Mouse (Mus musculus): ENCODE data around the gene Sav1.

Gene Sav1

DNA sequence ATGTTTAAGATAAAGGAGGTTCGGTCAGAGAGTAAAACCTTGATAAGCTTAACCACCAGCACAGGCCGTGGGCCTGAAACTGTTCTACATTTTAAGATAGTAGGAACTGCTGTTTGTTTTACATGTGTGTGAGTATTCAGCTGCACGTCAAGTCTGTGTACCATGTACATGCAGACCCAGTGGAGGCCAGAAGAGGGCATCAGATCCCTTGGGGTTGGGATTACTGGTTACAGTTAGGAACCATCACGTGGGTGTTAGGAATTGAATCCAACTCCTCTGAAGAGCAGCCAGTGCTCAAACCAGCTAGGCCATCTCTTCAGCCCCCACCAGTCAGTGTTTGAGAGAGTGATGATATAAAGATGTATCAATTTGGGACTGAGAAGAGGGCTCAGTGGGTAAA is 24.3 kb downstream of the Sav1 start:
- no peak for DNase-seq (ENCODE audit: low read depth, low spot score)

DNA sequence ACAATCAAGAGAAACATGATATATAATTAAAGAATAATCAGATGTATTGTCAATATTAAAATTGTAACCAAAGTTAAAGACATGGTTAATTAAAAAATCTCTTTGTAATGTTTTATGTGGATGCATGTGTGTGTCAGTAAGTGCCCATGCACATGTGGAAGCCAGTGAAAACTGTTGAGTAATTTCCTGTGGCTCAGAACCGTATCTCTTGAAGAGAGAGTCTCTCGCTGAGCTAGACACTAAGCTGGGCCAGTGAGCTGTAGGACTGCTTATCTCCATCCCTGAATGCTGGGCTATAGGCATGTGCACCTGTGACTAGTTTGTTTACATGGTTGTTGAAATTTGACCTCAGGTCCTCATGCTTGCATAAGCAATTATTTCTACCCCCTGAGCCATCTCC is 29.4 kb downstream of the Sav1 start:
- no peak for DNase-seq (ENCODE audit: low read depth, low spot score)

DNA sequence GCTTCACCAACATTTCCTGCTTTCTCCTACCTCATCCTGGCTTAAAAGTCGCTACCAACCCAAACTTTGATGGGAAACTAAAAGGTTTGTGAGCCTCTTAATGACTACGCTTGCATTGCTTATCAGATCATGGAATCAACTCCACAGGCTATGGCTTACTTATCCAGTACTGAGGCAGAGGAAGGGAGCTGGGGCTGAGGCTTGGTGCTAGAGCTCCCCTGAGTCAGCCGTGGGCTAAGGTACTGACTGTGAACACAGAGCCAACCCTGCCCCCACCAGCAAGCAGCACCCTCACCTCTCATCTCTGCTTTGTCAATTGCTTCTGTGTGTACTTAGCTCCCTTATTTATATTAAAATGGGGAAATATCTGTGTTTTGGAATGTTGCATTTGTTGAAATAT is 39.3 kb downstream of the Sav1 start:
- DNase-seq (ENCODE audit: low read depth, low spot score): no peak

DNA sequence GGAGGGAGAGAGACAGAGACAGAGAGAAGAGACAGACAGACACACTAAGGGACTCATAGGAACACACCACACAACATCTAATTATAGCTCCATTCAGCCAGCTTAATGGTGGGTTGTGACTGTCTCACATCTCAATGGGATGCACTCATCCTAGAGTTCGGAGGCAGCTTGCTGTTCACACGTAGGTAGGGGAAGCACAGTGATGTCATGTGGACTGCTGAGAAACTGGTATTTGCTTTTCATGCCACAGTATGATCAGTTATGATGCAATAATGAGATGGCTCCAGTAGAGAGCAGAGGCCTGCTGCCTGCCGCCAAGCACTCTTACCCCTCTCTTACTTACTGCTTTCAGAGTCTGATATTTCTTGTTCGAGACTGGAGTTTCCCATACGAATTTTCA is 40.9 kb downstream of the Sav1 start:
- DNase-seq (ENCODE audit: low read depth, low spot score): no peak

DNA sequence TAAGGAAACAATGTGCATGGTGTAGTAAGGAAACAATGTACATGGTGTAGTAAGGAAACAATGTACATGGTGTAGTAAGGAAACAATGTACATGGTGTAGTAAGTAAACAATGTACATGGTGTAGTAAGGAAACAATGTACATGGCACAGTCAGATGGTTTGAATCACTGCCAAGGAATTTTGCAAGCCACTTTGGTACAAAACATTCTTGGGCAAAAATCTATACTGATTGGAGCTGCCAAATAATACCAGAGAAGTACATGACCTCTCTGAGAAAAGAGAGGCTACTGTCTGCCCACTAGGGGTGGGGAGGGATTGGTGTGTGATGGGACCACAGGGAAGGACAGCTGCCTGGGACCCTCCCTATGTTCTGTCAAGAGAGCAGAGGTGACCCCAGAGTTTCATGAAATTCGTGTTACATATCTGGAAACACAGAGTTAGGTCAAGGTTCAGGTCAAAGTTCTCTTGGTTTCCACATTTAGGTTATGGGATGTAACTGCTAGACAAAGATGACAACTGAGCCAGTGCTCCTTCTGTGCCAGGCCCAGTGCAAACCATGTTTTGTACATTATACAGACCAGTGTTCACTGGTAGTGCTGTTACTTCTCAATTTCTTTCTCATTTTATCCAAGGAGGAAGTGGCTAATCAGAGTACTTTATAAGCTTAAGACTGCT is 45.0 kb downstream of the Sav1 start:
- DNase-seq (ENCODE audit: low read depth, low spot score): no peak

DNA sequence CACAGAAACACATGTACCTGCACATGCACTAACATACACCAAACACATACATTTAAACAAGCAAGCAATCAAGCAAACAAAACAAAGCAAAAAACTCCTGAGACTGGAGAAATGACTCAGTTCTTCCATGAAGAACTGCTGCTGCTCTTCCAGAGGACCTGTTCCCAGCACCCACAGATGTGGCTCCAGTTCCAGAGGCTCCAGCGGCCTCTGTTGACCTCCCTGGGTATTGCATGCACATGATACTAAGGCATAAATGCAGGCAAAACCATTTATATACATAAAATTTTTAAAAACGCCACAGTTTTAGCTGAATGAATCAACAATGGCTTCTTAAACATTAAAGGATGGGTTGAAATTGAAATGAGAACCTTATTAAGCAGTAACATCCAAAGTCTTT is 47.5 kb downstream of the Sav1 start:
- no peak for DNase-seq (ENCODE audit: low read depth, low spot score)

DNA sequence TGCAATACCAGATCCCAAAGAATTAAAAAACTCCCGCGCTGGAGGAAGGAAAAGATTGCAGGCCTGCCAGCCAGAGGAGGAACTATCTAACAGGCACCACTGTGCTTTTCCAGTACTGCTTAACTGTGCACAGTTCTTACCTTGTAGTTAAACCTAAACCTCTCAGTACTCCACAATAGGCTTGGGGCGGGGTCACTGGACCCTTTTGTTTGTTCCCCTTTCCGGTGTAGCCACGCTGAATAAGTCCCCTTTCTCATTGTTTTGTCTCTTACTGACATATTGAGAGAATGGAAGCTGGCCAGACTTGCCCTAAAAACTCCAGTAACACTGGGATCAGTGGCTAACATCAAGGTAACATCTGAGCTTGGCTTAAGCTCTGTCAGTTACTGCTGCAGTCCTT is 49.1 kb downstream of the Sav1 start:
- no peak for DNase-seq (ENCODE audit: low read depth, low spot score)

DNA sequence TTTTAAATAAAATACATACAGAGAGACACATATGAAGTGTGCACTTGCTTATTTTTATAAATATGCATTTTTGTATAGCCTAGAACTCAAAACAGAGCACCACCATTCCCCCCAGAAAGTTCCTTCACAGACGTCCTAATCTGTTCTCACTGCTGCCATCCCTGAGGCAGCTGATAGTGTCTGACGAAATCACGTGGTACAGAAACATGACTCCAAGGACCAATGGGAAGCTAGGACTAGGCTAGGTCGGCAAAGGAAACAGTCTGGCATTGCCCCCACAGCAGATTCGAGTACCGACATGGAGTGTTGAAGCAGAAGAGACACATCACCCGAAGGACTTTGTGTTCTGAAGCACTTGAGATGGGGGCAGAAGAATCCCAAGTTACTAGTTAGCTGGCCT is 60.1 kb downstream of the Sav1 start:
- DNase-seq (ENCODE audit: low read depth, low spot score): no peak

DNA sequence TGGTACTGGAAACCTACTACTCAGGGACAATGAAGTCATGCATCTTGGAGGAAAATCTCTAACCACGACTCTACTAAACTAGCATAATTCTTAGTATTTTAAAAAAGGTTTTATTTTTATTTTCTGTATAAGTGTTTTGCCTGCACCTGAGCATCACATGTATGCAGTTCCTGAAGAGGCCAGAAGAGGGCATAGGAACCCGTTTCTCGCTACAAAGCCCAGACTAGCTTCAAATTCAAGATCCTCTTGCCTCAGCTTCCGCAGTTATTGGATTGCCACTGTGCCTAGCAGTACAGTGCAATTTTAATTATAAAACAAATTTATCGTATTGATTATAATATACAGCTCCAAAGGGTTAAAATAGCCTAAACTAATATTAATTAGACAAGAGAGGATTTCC is 62.8 kb downstream of the Sav1 start:
- no peak for DNase-seq (ENCODE audit: low read depth, low spot score)

DNA sequence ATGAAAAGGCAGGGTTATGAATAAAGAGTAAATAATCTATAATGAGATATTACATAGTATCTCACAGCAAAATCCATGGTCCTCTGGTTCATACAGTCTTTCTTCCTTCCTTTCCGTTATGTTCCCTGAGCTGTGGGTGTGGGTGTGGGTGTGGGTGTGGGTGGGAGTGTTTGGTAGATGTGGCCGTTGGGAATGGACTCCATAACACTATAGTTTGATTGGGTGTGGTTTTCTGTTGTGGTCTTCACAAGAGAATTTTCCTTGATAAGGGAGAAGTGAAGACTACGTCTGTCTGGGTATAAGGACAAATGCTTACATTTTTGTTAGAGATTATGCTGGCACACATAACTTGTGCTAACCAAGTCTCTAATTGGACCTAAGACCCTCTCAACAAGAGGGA is 63.2 kb downstream of the Sav1 start:
- no peak for DNase-seq (ENCODE audit: low read depth, low spot score)

DNA sequence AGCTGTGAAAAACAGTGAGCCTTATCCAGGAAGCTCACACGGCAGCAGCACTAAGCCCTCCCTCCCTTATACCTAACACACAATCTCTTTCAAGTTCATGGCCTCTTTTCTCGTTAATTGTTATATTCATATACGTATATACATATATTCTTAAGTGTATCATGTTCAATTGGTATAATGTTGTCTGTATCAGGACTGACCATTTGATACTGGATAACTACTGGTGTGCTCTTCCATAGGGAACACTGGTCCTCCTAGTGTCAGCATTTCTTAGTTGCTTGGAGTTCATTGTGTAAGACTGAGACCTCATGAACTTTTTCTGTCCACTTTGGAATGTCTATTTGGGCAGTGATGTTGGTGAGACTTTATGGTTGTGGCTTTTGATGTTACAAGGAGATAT is 63.7 kb downstream of the Sav1 start:
- DNase-seq (ENCODE audit: low read depth, low spot score): no peak

DNA sequence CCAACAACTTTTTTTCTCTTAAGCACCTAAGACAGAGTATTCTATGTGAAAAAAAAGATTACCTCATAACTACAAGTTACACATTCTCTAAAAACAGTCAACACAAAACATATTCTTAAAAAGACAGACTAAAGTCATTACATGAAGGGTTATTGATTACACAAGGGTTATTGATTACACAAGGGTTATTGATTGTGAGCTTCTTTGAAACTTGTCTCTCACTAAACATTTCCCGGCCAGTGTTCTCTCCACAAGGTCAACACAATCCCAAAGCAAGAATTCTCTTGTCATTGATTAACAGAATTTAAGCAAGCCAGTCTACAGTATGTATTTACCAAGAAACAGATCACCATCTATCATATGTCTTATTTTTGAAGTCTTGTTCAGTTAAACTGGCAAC is 64.7 kb downstream of the Sav1 start:
- no peak for DNase-seq (ENCODE audit: low read depth, low spot score)

DNA sequence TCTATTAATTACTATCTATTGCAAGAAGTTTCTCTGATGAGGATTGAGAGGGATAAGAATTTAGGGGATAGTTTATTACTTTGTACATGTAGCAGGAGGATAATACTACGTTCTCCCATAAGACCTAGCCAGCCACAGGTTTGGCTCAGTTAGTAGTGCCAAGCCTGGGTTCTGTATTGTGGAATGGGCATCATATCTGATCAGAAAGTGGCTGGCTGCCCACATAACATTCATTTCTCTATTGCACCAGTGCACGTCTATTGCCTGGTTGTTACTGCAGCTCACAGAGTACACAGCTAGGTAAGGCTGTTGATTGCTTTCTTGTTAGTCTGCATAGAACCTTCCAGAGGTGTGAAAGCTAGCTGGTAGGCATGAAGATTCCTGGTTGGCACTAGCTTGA is 68.9 kb downstream of the Sav1 start:
- no peak for DNase-seq (ENCODE audit: low read depth, low spot score)
